Mouse (Mus musculus) granulocyte monocyte progenitor cell, adult 5-6 weeks (primary cell): ENCODE measurements around the gene Gm45844. TPM values are rescaled to one million over a fixed set of nuclear protein-coding genes. Genes with fewer than 3 reads are reported as not detected.
"Not testable (repeated sequence)": the region's sequence is repeated elsewhere in the genome, so short reads cannot be mapped to it uniquely, and the experiment has no call there.

ENCODE experiments used
- ATAC-seq: replicated peaks from 2 replicates; pipeline ENCODE4 v1.8.0; 2016; ENCODE audit warnings: mild to moderate bottlenecking, moderate TSS enrichment, inconsistent platforms; ENCODE audit not compliant: poor library complexity, severe bottlenecking
- total RNA-seq, 2 experiments: library from RNA; stranded (forward) in 1 of 2; stranded (reverse) in 1 of 2; fragments of 200-712, 200-1000 nt in 1 of 2; fragments of >200 nt in 1 of 2; fragmentation: Nextera tagmentation in 1 of 2; gene quantifications; 2 replicates each; pipeline ENCODE4 v1.2.3; 2014 to 2017

Gm45844 gene
- total RNA-seq (2014; fragmentation: Nextera tagmentation) (1.3 TPM in 1 of 2 replicates, not detected in the other), total RNA-seq (2017) (0.47 and 1.9 TPM in 2 replicates)

GRCm38 (mm10) chr7:7277966-7278567 is at the start of gene Gm45844:
Gm45844 (minus strand) TSS chr7:7278289.
- peak; percentile 88 for ATAC-seq

- peak; percentile 29 for ATAC-seq
Measured at GRCm38 (mm10) chr7:7295595-7295994, 17.5 kb upstream of the Gm45844 start.

GRCm38 (mm10) chr7:7281383-7281782 is 3.3 kb upstream of the Gm45844 start:
- ATAC-seq = peak; percentile 75

GRCm38 (mm10) chr7:7277556-7277955 is 533 bp downstream of the Gm45844 start:
- peak; percentile 17 for ATAC-seq

- not testable (repeated sequence) for ATAC-seq
Measured at GRCm38 (mm10) chr7:7247228-7247627, 30.9 kb downstream of the Gm45844 start, which contains the start of gene Vmn2r29. Vmn2r29 (minus strand) TSS chr7:7247328.

GRCm38 (mm10) chr7:7209313-7210151 is 68.6 kb downstream of the Gm45844 start, which contains the start of gene Zfp772:
Zfp772 (minus strand) TSS chr7:7209998.
- ATAC-seq = not testable (repeated sequence)

GRCm38 (mm10) chr7:7188191-7188942 is 89.7 kb downstream of the Gm45844 start:
- peak; percentile 98 for ATAC-seq

GRCm38 (mm10) chr7:7187417-7188190 is 90.5 kb downstream of the Gm45844 start:
- peak; percentile 25; the same call in 1 of the 2 replicates for ATAC-seq

GRCm38 (mm10) chr7:7185897-7186296 is 92.2 kb downstream of the Gm45844 start:
- ATAC-seq = no peak

GRCm38 (mm10) chr7:7171227-7172147 is 106.6 kb downstream of the Gm45844 start, which contains the start of gene Zfp418:
Zfp418 (plus strand) TSS chr7:7171330.
- peak; percentile 99 for ATAC-seq

Other genes with a start within 250 kb of the Gm45844 start
- gene Zfp954, start 156.8 kb downstream of the Gm45844 start, total RNA-seq (2014; fragmentation: Nextera tagmentation) = 10.7 and 15.9 TPM in 2 replicates
- gene Zfp954, start 156.8 kb downstream of the Gm45844 start, total RNA-seq (2017) = 19.2 and 22.1 TPM in 2 replicates
- gene Zfp773, start 141.5 kb downstream of the Gm45844 start, total RNA-seq (2014; fragmentation: Nextera tagmentation) = 0.51 and 1.4 TPM in 2 replicates
- gene Zfp773, start 141.5 kb downstream of the Gm45844 start, total RNA-seq (2017) = 3.7 and 3.8 TPM in 2 replicates
- 0.77 and 5.0 TPM in 2 replicates for gene Zfp418, start 107.0 kb downstream of the Gm45844 start, total RNA-seq (2014; fragmentation: Nextera tagmentation)
- gene Zfp418, start 107.0 kb downstream of the Gm45844 start, total RNA-seq (2017) = 2.5 and 2.9 TPM in 2 replicates
- gene Zfp772, start 68.3 kb downstream of the Gm45844 start, total RNA-seq (2014; fragmentation: Nextera tagmentation) = 3.0 and 5.7 TPM in 2 replicates
- 4.0 and 4.6 TPM in 2 replicates for gene Zfp772, start 68.3 kb downstream of the Gm45844 start, total RNA-seq (2017)
- 0.38 and 7.4 TPM in 2 replicates for gene Vmn2r29, start 31.0 kb downstream of the Gm45844 start, total RNA-seq (2014; fragmentation: Nextera tagmentation)
- 0.13 TPM in 1 of 2 replicates, not detected in the other for gene Vmn2r29, start 31.0 kb downstream of the Gm45844 start, total RNA-seq (2017)
- 18.2 and 23.0 TPM in 2 replicates for gene Clcn4, start 22.6 kb upstream of the Gm45844 start, total RNA-seq (2014; fragmentation: Nextera tagmentation)
- 22.6 and 24.0 TPM in 2 replicates for gene Clcn4, start 22.6 kb upstream of the Gm45844 start, total RNA-seq (2017)
- gene Vmn2r30, start 59.3 kb upstream of the Gm45844 start, total RNA-seq (2014; fragmentation: Nextera tagmentation) = not detected in 2 replicates
- not detected in 2 replicates for gene Vmn2r30, start 59.3 kb upstream of the Gm45844 start, total RNA-seq (2017)
- gene Gm45783, start 96.3 kb upstream of the Gm45844 start, total RNA-seq (2014; fragmentation: Nextera tagmentation) = not detected in 2 replicates
- gene Gm45783, start 96.3 kb upstream of the Gm45844 start, total RNA-seq (2017) = not detected in 2 replicates
- gene Vmn2r31, start 121.4 kb upstream of the Gm45844 start, total RNA-seq (2014; fragmentation: Nextera tagmentation) = not detected in 2 replicates
- gene Vmn2r31, start 121.4 kb upstream of the Gm45844 start, total RNA-seq (2017) = not detected in 2 replicates
- gene Vmn2r32, start 201.7 kb upstream of the Gm45844 start, total RNA-seq (2014; fragmentation: Nextera tagmentation) = not detected in 2 replicates
- not detected in 2 replicates for gene Vmn2r32, start 201.7 kb upstream of the Gm45844 start, total RNA-seq (2017)